Mouse (Mus musculus): ENCODE data around the gene Hnrnpa2b1.

DNA sequence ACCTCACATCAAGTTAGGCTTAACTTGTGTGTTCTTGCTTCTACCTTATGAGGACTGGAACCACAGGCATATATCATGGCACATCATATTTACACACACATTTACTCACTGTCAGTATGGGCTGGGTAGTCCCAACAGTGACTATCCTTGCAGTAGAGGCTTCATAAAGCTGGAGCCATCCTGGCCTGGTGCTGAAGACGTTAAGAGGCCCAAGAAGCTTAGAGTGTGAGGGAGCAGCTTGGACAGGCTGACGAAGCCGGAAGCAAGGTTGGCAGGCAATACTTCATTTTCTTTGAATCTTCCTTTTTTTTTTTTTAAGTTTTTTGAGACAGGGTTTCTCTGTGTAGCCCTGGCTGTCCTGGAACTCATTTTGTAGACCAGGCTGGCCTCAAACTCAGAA lies 14.2 kb upstream of the Hnrnpa2b1 start:
- TF ChIP-seq TAL1 (IDR thresholded peaks at IDR 0.05; ENCODE audit: low read length), result no peak
- no peak for TF ChIP-seq GATA1 (IDR thresholded peaks at IDR 0.05; ENCODE audit: low read length)

Data from erythroblast, embryonic 14.5 days (primary cell).